Mouse (Mus musculus) CH12.LX (cell line): ENCODE data around the gene Lyg1. TPM values are rescaled to one million over a fixed set of nuclear protein-coding genes. Genes with fewer than 3 reads are reported as not detected.
A peak's percentile ranks its signal among the peaks of the same experiment; 100 is the strongest.

ENCODE experiments used
- DNase-seq: peaks from one replicate; pipeline ENCODE4 v3.0.0-alpha.2; 2013; ENCODE audit errors: extremely low read depth
- H3K27ac ChIP-seq: 2 replicates; pipeline ENCODE4 v1.5.1; 2012; ENCODE audit warnings: low read depth, mild to moderate bottlenecking, control low read depth, moderate library complexity; ENCODE audit not compliant: insufficient read depth
- H3K27me3 ChIP-seq: replicated peaks from 2 replicates; pipeline ENCODE3; 2012; ENCODE audit warnings: inconsistent platforms
- H3K36me3 ChIP-seq, 2 experiments: replicated peaks in 1 of 2; 2 replicates each; pipeline versions ENCODE3 to v1.6.1; 2012; ENCODE audit warnings: inconsistent platforms in 1 of 2, low read length in 1 of 2, mild to moderate bottlenecking in 1 of 2, mixed read lengths in 1 of 2, moderate library complexity in 1 of 2; ENCODE audit not compliant: control insufficient read depth in 1 of 2, insufficient read depth in 1 of 2
- H3K4me1 ChIP-seq, 2 experiments: 2 replicates each; pipeline ENCODE4 v1.6.1; 2012; ENCODE audit warnings: inconsistent platforms in 1 of 2, moderate library complexity in 1 of 2; ENCODE audit not compliant: insufficient read depth in 2 of 2, control insufficient read depth in 1 of 2
- H3K4me2 ChIP-seq: 2 replicates; pipeline ENCODE4 v1.6.1; 2012; ENCODE audit warnings: low read depth, mild to moderate bottlenecking, control low read depth; ENCODE audit not compliant: poor library complexity, insufficient read depth, severe bottlenecking
- H3K4me3 ChIP-seq, 3 experiments: fragments of 150-350 bp in 1 of 3; sonication (generic) in 1 of 3; replicated peaks in 1 of 3; 2 replicates each; pipeline versions ENCODE3 to v1.5.1; 2011 to 2012; ENCODE audit warnings: low read depth in 2 of 3, low read length in 2 of 3, mild to moderate bottlenecking in 2 of 3, moderate library complexity in 2 of 3, control low read depth in 1 of 3, improper control_type of control experiment in 1 of 3, inconsistent platforms in 1 of 3, mixed read lengths in 1 of 3; ENCODE audit not compliant: poor library complexity in 1 of 3
- H3K79me2 ChIP-seq: replicated peaks from 2 replicates; pipeline ENCODE4 v1.6.1; 2012; ENCODE audit warnings: mild to moderate bottlenecking, moderate library complexity; ENCODE audit not compliant: control insufficient read depth, poor library complexity, insufficient read depth, severe bottlenecking; ENCODE audit errors: extremely low read depth
- H3K9ac ChIP-seq: 2 replicates; pipeline ENCODE4 v1.6.1; 2012; ENCODE audit warnings: low read depth, mild to moderate bottlenecking, control low read depth, moderate library complexity; ENCODE audit not compliant: insufficient read depth
- H3K9me3 ChIP-seq: replicated peaks from 2 replicates; pipeline ENCODE3; 2012; ENCODE audit warnings: low read length, inconsistent platforms, mixed read lengths
- BHLHE40 ChIP-seq: IDR thresholded peaks from 2 replicates; pipeline ENCODE4 v1.6.1; 2011; ENCODE audit warnings: mild to moderate bottlenecking, low read depth, low read length, improper control_type of control experiment
- CHD2 ChIP-seq: IDR thresholded peaks from 2 replicates; pipeline ENCODE4 v1.6.1; 2011; ENCODE audit warnings: low read length, improper control_type of control experiment
- CTCF ChIP-seq, 2 experiments: IDR thresholded peaks in 1 of 2; conservative IDR thresholded peaks in 1 of 2; 2 replicates each; pipeline ENCODE4 v1.5.1; 2011 to 2012; ENCODE audit warnings: low read depth in 2 of 2, low read length in 2 of 2, improper control_type of control experiment in 1 of 2, inconsistent platforms in 1 of 2, mild to moderate bottlenecking in 1 of 2, moderate library complexity in 1 of 2
- ETS1 ChIP-seq: conservative IDR thresholded peaks from 2 replicates; pipeline ENCODE4 v1.6.1; 2012; ENCODE audit warnings: low read depth, mild to moderate bottlenecking, inconsistent platforms, low read length, improper control_type of control experiment, moderate library complexity
- IRF4 ChIP-seq: IDR thresholded peaks from 2 replicates; pipeline ENCODE4 v1.6.1; 2014; ENCODE audit warnings: low read depth, mild to moderate bottlenecking, inconsistent platforms, low read length, improper control_type of control experiment
- JUN ChIP-seq: IDR thresholded peaks from 2 replicates; pipeline ENCODE4 v1.6.1; 2011; ENCODE audit warnings: low read depth, mild to moderate bottlenecking, low read length, improper control_type of control experiment, moderate library complexity; ENCODE audit not compliant: insufficient read depth
- JUND ChIP-seq: conservative IDR thresholded peaks from 2 replicates; pipeline ENCODE4 v1.6.1; 2011; ENCODE audit warnings: low read depth, low read length, improper control_type of control experiment
- MAFK ChIP-seq: IDR thresholded peaks from 2 replicates; pipeline ENCODE4 v1.6.1; 2011; ENCODE audit warnings: low read length, improper control_type of control experiment; ENCODE audit not compliant: insufficient replicate concordance
- MAX ChIP-seq: IDR thresholded peaks from 2 replicates; pipeline ENCODE4 v1.6.1; 2011; ENCODE audit warnings: low read length, improper control_type of control experiment
- MAZ ChIP-seq: IDR thresholded peaks from 2 replicates; pipeline ENCODE4 v1.6.1; 2012; ENCODE audit warnings: low read depth, mild to moderate bottlenecking, inconsistent platforms, low read length, improper control_type of control experiment, moderate library complexity
- MYC ChIP-seq: IDR thresholded peaks from 2 replicates; pipeline ENCODE4 v1.6.1; 2011; ENCODE audit warnings: low read depth, mild to moderate bottlenecking, improper control_type of control experiment, low read length
- NELFE ChIP-seq: IDR thresholded peaks from 2 replicates; pipeline ENCODE4 v1.6.1; 2011; ENCODE audit warnings: low read depth, low read length, improper control_type of control experiment
- POLR2AphosphoS2 ChIP-seq: IDR thresholded peaks from 2 replicates; pipeline ENCODE4 v1.6.1; 2011; ENCODE audit warnings: low read depth, low read length, improper control_type of control experiment
- RAD21 ChIP-seq: IDR thresholded peaks from 2 replicates; pipeline ENCODE4 v1.6.1; 2011; ENCODE audit warnings: low read depth, mild to moderate bottlenecking, low read length, improper control_type of control experiment, moderate library complexity
- TCF12 ChIP-seq: IDR thresholded peaks from 2 replicates; pipeline ENCODE4 v1.6.1; 2014; ENCODE audit warnings: low read depth, mild to moderate bottlenecking, inconsistent platforms, low read length, improper control_type of control experiment
- UBTF ChIP-seq: IDR thresholded peaks from 2 replicates; pipeline ENCODE4 v1.6.1; 2012; ENCODE audit warnings: low read depth, mild to moderate bottlenecking, inconsistent platforms, low read length, improper control_type of control experiment, moderate library complexity
- USF1 ChIP-seq: IDR thresholded peaks from 2 replicates; pipeline ENCODE4 v1.6.1; 2014; ENCODE audit warnings: low read depth, mild to moderate bottlenecking, inconsistent platforms, low read length, improper control_type of control experiment
- USF2 ChIP-seq: conservative IDR thresholded peaks from 2 replicates; pipeline ENCODE4 v1.6.1; 2011; ENCODE audit warnings: low read depth, low read length, improper control_type of control experiment
- ZNF384 ChIP-seq: IDR thresholded peaks from 2 replicates; pipeline ENCODE4 v1.6.1; 2012; ENCODE audit warnings: low read depth, low read length, improper control_type of control experiment, inconsistent platforms
- dilution Hi-C: fragments of 300-500 bp; cut with MboI; formaldehyde crosslinking; loops from 2 replicates; pipeline ENCODE4 v1.14.3; 2020; ENCODE audit warnings: low sequenced_read_pairs; ENCODE audit not compliant: extremely low pct_unique_long_range_greater_than_20kb, extremely low pct_ligation_motif_present
- in situ Hi-C: fragments of 300-500 bp; cut with MboI; formaldehyde crosslinking; loops from 3 replicates; pipeline ENCODE4 v1.14.3; 2019; ENCODE audit warnings: low sequenced_read_pairs, low pct_ligation_motif_present, low pct_unique_long_range_greater_than_20kb, mixed read lengths
- polyA plus RNA-seq: library from polyadenylated mRNA; unstranded; fragments of >175 nt; gene quantifications from 2 replicates; pipeline ENCODE4 v1.2.1, GENCODE M21; 2012; ENCODE audit warnings: low read depth; ENCODE audit not compliant: insufficient read length
- total RNA-seq, 2 experiments: library from RNA; depleted of rRNA; stranded (reverse); fragments of 300-350 nt in 1 of 2; fragments of >200 nt in 1 of 2; gene quantifications; 2 replicates each; pipeline ENCODE4 v1.2.3; 2012 to 2014

Lyg1 gene
- total and polyA plus RNA-seq, 3 experiments = not detected

- no peak for TF ChIP-seq MAZ
- no peak for TF ChIP-seq POLR2AphosphoS2
- TF ChIP-seq USF1 = no peak
- TF ChIP-seq TCF12 = no peak
- no peak for TF ChIP-seq MYC
- peak in 1 of 2 experiments; percentile 62; a peak in 2 of 4 replicates for TF ChIP-seq CTCF (conservative IDR thresholded peaks at IDR 0.05 in 1 of 2, IDR thresholded peaks at IDR 0.05 in 1 of 2; ENCODE audit: low read depth in 2 of 2, low read length in 2 of 2)
These were observed 25.8 kb downstream of the Lyg1 start (continued) for GRCm38 (mm10) chr1:37931806-37932205.

GRCm38 (mm10) chr1:37925971-37926370 lies 31.6 kb downstream of the Lyg1 start:
- Histone ChIP-seq H3K36me3 (no peaks in the 10 kb centered on the region), H3K27ac (no peak overlapping the region), H3K4me1 (no peaks in the 10 kb centered on the region), H3K9ac (no peak overlapping the region), H3K4me2 (no peak overlapping the region; the same call in 1 of the 2 replicates), H3K79me2 (no peaks in the 10 kb centered on the region), H3K9me3 (no peaks in the 10 kb centered on the region), H3K27me3 (no peaks in the 10 kb centered on the region), H3K4me3 (no peak overlapping the region)
- DNase-seq = no peak
- in situ Hi-C loops (no loop called here), dilution Hi-C loops (no loop called here)
- TF ChIP-seq CHD2 = no peak
- TF ChIP-seq JUND = no peak
- no peak for TF ChIP-seq UBTF
- no peak for TF ChIP-seq MAFK
- no peak for TF ChIP-seq IRF4
- TF ChIP-seq BHLHE40 = 0 out of 2 replicates have a peak, but pooled peaks have one; percentile 15

- in situ Hi-C loops = no loop called here
- H3K27ac ChIP-seq = no peak overlapping the region
- no peak overlapping the region for H3K9ac ChIP-seq
- peaks cover 4 to 7% of the 10 kb centered on the region in 2 experiments; a peak in 1 of 4 replicates for H3K4me1 ChIP-seq
- no peak for TF ChIP-seq RAD21
- H3K4me3 ChIP-seq = no peak overlapping the region
- H3K36me3 ChIP-seq = no peaks in the 10 kb centered on the region
- no peaks in the 10 kb centered on the region for H3K9me3 ChIP-seq
- no peaks in the 10 kb centered on the region for H3K27me3 ChIP-seq
- no peak overlapping the region for H3K4me2 ChIP-seq
- no peak for DNase-seq
- H3K79me2 ChIP-seq = no peaks in the 10 kb centered on the region
- dilution Hi-C loops = no loop called here
These were observed 35.0 kb downstream of the Lyg1 start for GRCm38 (mm10) chr1:37922536-37922935.

GRCm38 (mm10) chr1:37918096-37918495 lies 39.5 kb downstream of the Lyg1 start:
- in situ Hi-C loops = no loop called here
- Histone ChIP-seq H3K36me3 (no peaks in the 10 kb centered on the region), H3K4me3 (no peak overlapping the region), H3K9me3 (no peaks in the 10 kb centered on the region), H3K27me3 (peaks cover 10% of the 10 kb centered on the region), H3K4me1 (peaks cover 4 to 7% of the 10 kb centered on the region in 2 experiments; a peak in 1 of 4 replicates), H3K9ac (no peak overlapping the region), H3K79me2 (no peaks in the 10 kb centered on the region)
- DNase-seq = no peak
- dilution Hi-C loops = no loop called here
- TF ChIP-seq JUN = no peak
- no peak for TF ChIP-seq ETS1
- TF ChIP-seq TCF12 = no peak
- no peak for TF ChIP-seq NELFE
- TF ChIP-seq USF2 = no peak
- TF ChIP-seq USF1 = no peak
- no peak for TF ChIP-seq MAX
- no peak for TF ChIP-seq CTCF (conservative IDR thresholded peaks at IDR 0.05 in 1 of 2, IDR thresholded peaks at IDR 0.05 in 1 of 2; ENCODE audit: low read depth in 2 of 2, low read length in 2 of 2)
- no peak for TF ChIP-seq CHD2
- no peak for TF ChIP-seq MAZ
- TF ChIP-seq ZNF384 = no peak
- TF ChIP-seq, all 38 proteins: peak for 0
- H3K27ac ChIP-seq = no peak overlapping the region
- H3K4me2 ChIP-seq = no peak overlapping the region
